Comparison of ENCODE assay signal across 28 mouse cellular contexts in the genomic region with DNA sequence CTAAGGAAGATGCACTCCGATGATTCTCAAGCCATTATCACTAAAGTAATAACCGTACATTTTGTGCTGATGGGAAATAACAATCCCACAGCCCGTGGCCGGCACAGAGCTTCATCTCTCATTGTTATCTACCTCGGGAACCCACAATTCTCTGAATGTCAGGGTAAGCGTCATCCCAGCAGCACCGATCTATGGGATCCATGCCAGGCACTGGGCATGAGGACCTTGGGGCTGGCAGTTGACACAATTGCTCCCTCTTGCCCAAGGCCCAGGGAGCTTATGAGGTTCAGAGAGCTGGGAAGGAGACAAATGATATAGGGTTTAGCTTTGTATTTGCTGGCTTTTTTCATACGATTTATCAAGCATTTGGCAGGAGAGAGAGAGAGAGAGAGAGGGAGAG.
DNase-seq lines count a peak whose midpoint lies in the region; ATAC-seq lines count a peak whose summit lies in the region.
"Had no signal": no experiment of that assay in that cellular context is flagged by ENCODE, and none has a peak within 500 bp of the region (broad histone marks: within the 10 kb centered on the region; RNA-seq: fewer than 3 reads in every experiment).

No protein-coding gene starts in this region.

- H3K9ac ChIP-seq in midbrain, embryonic 15.5 days, result no peak overlapping the region
- H3K9ac ChIP-seq: embryonic facial prominence, embryonic 12.5 days; embryonic facial prominence, embryonic 15.5 days; forebrain, postnatal 0 days; heart, embryonic 13.5 days; hindbrain, embryonic 14.5 days had no signal

- H3K4me2 ChIP-seq in midbrain, embryonic 15.5 days, result no peak overlapping the region
- H3K4me2 ChIP-seq: embryonic facial prominence, embryonic 12.5 days; embryonic facial prominence, embryonic 15.5 days; heart, embryonic 13.5 days; hindbrain, embryonic 14.5 days had no signal

- peak; percentile 24 to 35 for DNase-seq in cerebellum, postnatal 14 days
- peak; percentile 32 to 57 for DNase-seq in adrenal gland, adult 18-20 months (ENCODE audit: low spot score in 2 of 2)
- DNase-seq in adrenal gland, postnatal 10 days, result peak; percentile 80
- DNase-seq in adrenal gland, postnatal 36 days, result peak; percentile 82 to 86
- no peak for DNase-seq in frontal cortex, postnatal 25 days (ENCODE audit: low spot score in 2 of 2)
- DNase-seq: B cell, adult 2 months; cerebellum, adult 18-20 months; cerebellum, adult 9-11 months; forebrain, postnatal 0 days; gastrocnemius, postnatal 10 days; gastrocnemius, postnatal 36 days; heart, adult 2 months; heart, postnatal 14 days; heart, postnatal 4 days; kidney, adult 2 months had no signal

- no peak overlapping the region for H3K4me3 ChIP-seq in midbrain, embryonic 15.5 days
- H3K4me3 ChIP-seq: embryonic facial prominence, embryonic 12.5 days; embryonic facial prominence, embryonic 15.5 days; heart, adult 2 months; heart, embryonic 10.5 days; heart, embryonic 13.5 days had no signal

- H3K27me3 ChIP-seq in midbrain, embryonic 15.5 days (replicated peaks), result no peaks in the 10 kb centered on the region
- H3K27me3 ChIP-seq: embryonic facial prominence, embryonic 12.5 days; embryonic facial prominence, embryonic 15.5 days; heart, embryonic 13.5 days; Patski had no signal

- H3K36me3 ChIP-seq in midbrain, embryonic 15.5 days (replicated peaks), result no peaks in the 10 kb centered on the region
- H3K36me3 ChIP-seq: embryonic facial prominence, embryonic 12.5 days; embryonic facial prominence, embryonic 15.5 days; G1E; heart, embryonic 10.5 days; heart, embryonic 13.5 days had no signal

- no peak for ATAC-seq in cerebellum, adult (ENCODE audit: insufficient number of reproducible peaks, low FRiP score, low TSS enrichment)
- no peak for ATAC-seq in midbrain, embryonic 15.5 days (replicated peaks)
- ATAC-seq: forebrain, embryonic 14.5 days; forebrain, postnatal 0 days; hindbrain, postnatal 0 days; inflammation-experienced regulatory T-cells, adult 6 months; intestine, embryonic 16.5 days; Patski had no signal

- no peaks in the 10 kb centered on the region for H3K4me1 ChIP-seq in midbrain, embryonic 15.5 days
- H3K4me1 ChIP-seq: embryonic facial prominence, embryonic 12.5 days; embryonic facial prominence, embryonic 15.5 days; heart, embryonic 10.5 days; heart, embryonic 13.5 days had no signal

- no peak overlapping the region for H3K27ac ChIP-seq in midbrain, embryonic 15.5 days
- H3K27ac ChIP-seq: embryonic facial prominence, embryonic 12.5 days; embryonic facial prominence, embryonic 15.5 days; heart, adult 2 months; heart, embryonic 10.5 days; heart, embryonic 13.5 days; hindbrain, embryonic 14.5 days; hindbrain, postnatal 0 days had no signal

- no peaks in the 10 kb centered on the region for H3K9me3 ChIP-seq in midbrain, embryonic 15.5 days
- H3K9me3 ChIP-seq: embryonic facial prominence, embryonic 12.5 days; embryonic facial prominence, embryonic 15.5 days; heart, embryonic 10.5 days; heart, embryonic 13.5 days had no signal

- 88% methylated on average over 8 of the region's 8 CpGs for whole genome bisulfite sequencing in midbrain, embryonic 15.5 days

Comparison
In these comparisons a context has a peak if more than half of its experiments do, and no peak if none do; other contexts are left out.
1. DNase-seq: peak in cerebellum, postnatal 14 days (2 of 2), adrenal gland, adult 18-20 months (2 of 2), adrenal gland, postnatal 10 days (single experiment) and adrenal gland, postnatal 36 days (2 of 2); none in frontal cortex, postnatal 25 days (0 of 2).